Mouse (Mus musculus): Measurements from ENCODE around the gene Sec24d.

DNA sequence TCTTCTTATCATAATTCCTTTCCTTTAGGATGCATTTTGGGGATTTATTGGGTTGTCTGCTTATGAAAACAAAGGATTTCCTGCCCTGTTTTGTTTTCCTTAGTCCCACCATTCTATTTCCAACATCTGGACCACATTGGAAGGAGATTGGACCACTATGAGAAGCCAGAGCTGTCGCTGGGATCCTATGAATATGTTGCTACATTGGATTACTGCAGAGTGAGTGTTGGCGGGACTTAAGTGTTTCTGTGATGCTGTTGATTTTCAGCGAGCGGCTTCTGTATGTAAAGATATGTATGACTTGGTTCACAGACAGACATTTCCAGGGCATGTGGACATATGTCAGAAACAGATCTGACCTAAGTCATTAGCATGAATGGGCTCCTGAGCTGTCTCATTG is 63.0 kb downstream of the Sec24d start:
- no peak for TF ChIP-seq CTCF (IDR thresholded peaks at IDR 0.05; ENCODE audit: extremely low read depth, insufficient read length, insufficient replicate concordance, low read depth, low read length)
- TF ChIP-seq POLR2A (IDR thresholded peaks at IDR 0.05; ENCODE audit: low read depth, low read length) = no peak
